Mouse (Mus musculus) left cerebral cortex, postnatal 25 days (tissue): Measurements from ENCODE around the gene Slc6a6. TPM values are rescaled to one million over a fixed set of nuclear protein-coding genes. Genes with fewer than 3 reads are reported as not detected.

Source experiments
- total RNA-seq, 2 experiments: library from RNA; stranded (reverse); gene quantifications; 2 replicates each; pipeline ENCODE4 v1.2.3; 2021

Slc6a6 gene
- total RNA-seq, 2 experiments from 2014 or later: 128 to 149 TPM

Other genes with a start within 250 kb of the Slc6a6 start
- 10 to 100 TPM; 19.5 to 20.9 TPM for gene Chchd4, start 210.5 kb upstream of the Slc6a6 start, total RNA-seq
- 10 to 100 TPM; 20.5 to 28.0 TPM for gene Tmem43, start 210.3 kb upstream of the Slc6a6 start, total RNA-seq
- 10 to 100 TPM; 10.5 to 13.3 TPM for gene Xpc, start 168.2 kb upstream of the Slc6a6 start, total RNA-seq
- gene Lsm3, start 168.1 kb upstream of the Slc6a6 start, total RNA-seq: 10 to 100 TPM; 35.6 to 45.9 TPM
- 10 to 100 TPM; 15.9 to 17.3 TPM for gene Grip2, start 143.2 kb downstream of the Slc6a6 start, total RNA-seq
- 10 to 100 TPM; 22.8 to 24.1 TPM for gene Ccdc174, start 194.0 kb downstream of the Slc6a6 start, total RNA-seq
- 1 to 10 TPM; 2.1 to 4.0 TPM for gene 4930590J08Rik, start 218.8 kb downstream of the Slc6a6 start, total RNA-seq